Mouse (Mus musculus) natural killer cell, adult 2 months (primary cell): ENCODE measurements around the gene Lxn.

Experiments
- DNase-seq, 2 experiments: peaks; one replicate each; pipeline ENCODE4 v3.0.0; 2022; ENCODE audit warnings: low spot score in 2 of 2

Lxn gene

DNA sequence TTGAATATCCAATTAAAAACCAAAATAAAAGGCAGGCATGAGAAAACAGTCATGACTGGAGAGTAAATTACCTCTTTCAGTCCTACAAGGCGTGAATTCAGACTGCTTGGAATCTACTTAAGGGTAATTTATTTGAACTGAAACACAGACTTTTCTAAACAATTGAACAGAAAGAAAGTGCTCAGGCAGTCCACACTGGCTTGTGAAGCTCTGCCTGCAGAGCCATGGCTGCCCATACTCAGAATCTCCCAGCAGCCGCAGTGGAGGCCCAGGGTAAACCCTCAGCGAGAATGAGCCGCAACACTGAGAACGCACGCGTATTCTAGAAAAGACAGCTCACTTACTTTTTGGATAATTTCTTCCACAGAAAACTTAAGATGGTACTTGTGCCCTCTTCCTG lies 1.7 kb downstream of the Lxn start:
- no peak for DNase-seq

DNA sequence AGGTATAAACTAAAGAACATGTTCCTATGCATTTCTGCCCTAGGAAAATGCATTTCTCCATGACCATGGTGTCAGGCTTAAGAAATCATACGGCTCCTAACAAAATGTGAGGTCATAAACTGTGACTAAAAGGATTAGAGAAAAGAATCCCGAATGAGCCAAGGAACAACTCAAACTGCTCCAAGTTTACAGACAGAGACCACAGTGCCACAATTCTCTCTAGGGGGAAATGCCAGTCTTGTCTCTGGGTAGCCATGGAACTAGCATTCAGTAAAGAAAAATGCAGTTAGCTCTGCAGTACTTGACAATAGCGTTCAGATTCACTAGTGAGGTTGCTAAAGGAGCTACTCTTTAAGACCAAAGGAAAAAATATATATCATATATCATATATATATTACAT lies 3.8 kb downstream of the Lxn start:
- DNase-seq = no peak

DNA sequence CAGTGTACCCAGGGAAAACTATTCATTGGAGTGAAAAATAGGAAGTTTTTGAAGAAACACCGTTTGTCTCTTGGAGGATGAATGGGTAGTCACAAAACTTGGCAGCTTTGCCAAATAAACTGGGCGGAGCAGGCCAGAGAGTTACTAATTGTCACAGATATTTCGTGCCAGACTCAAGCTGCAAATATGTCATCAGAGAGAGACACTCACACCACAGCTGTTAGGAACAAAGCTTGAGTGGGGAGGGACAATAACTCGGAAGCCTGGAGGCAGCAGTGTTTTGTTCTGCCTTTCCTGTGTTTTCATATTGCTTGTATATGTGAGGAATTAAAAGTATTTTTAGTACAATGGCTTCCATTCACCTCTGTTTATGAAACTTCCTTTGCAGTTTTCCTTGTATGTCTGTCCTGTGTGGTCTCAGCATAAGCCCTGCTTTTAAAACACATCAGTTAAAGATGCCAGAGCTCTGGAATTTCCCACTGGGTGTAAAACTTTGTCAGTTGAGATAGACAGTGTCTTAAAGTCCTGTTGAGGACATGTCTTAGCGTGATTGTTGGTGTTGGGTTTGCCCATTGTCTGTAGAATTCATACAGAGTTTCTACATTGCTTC lies 13.0 kb downstream of the Lxn start:
- DNase-seq = no peak

DNA sequence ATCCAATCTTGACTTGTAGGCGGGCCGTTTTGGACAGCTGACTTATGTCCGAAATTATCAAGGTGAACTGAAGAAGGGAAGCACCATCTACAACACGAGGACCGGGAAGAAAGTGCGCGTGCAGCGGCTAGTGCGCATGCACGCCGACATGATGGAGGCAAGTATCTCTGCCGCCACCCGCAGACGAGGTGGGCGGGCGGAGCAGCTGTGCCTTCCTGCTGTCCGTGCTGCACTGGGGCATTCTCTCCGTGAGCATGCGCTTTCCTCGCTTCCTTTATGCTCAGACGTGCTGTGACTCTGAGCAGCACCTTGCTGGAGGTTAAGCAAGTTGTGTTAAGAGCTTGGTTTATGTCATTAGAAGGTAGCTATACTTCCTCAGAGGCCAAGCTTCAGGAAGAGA lies 14.1 kb downstream of the Lxn start:
- DNase-seq = no peak

DNA sequence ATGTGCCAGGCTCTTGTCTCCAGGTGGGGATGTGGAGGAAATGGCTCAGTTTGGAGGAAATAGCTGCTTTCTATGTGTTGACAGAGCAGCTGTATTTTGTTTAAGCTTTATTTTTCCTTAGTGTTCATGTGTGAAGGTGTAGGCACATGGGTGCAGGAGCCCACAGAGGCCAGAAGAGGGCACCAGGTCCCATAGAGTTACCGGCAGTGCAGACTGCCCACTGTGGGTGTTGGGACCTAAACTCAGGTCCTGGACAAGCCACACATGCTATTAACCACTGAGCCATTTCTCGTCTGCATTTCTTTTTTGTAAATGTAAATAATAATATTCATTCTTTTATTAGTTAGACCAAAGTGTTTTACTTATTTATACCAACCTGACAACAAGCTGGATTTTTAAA lies 16.6 kb downstream of the Lxn start:
- no peak for DNase-seq

DNA sequence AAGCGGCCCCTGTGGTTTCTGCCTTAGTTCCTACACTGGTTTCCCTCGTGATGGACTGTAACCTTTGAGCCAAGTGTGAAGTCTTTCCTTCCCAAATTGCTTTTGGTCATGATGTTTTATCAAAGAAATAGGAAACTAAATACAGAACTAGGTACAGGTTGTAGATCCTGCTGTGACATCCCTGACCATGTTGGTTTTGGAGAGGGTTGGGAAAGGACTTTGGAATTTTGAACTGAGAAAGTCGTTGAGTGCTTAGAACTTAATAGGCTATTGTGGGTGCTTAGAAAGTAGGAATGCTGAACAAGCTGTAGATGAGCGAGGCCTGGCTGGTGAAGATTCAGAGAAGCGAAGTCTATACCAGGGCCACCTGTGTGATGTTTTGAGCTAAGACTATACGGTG lies 29.7 kb downstream of the Lxn start:
- DNase-seq = no peak

DNA sequence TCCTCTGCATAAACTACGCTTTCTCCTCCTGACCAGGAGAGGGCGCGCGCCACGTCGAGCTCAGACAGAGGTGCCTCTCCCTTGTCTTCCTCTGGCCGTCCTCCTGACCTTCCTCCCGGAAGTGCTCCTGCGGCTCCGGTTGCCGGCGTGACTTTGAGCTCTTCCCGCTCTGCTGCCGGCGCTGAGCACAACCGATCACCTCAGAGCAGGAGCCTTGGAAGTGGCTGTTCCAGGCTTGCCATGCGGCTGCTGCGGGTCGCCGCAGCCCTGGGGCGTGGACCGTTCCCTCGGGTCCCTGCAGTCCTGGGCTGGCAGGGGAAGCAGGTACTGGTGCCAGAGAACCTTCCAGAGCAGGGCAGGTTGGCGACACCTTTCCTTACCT lies 33.7 kb downstream of the Lxn start, which contains the start of gene Gfm1:
TSS of gene Gfm1 (plus strand) at position 98 of the 382 bp plus-strand sequence.
- peak; percentile 69 to 82 for DNase-seq

DNA sequence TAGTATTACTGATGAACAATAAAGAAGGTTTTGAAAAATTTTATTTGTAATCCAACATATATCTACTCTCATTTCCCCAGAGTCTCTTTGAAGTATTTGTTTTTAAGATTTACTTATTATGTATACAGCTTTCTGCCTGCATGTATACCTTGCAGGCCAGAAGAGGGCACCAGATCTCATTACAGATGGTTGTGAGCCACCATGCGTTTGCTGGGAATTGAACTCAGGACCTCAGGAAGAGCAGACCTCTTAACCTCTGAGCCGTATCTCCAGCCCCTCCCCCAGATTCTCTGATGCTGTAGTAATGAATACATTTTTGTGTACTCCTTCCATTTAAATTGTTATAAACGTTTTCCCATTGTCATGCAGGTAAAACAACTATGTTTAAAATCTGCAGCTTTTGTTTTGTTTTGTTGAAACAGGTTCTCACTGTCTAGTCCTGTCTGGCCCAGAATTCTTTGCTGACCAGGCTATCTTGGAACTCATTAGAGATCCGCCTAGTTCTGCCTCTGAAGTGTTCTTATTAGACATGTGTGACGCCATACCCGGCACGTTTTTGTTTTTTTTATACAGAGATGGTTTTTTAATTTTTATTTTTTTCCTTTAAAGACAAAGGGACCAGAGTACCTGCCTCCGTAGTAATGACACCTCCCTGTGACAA lies 34.3 kb downstream of the Lxn start:
- no peak for DNase-seq
